Mouse (Mus musculus) splenic B cell, adult 2 months (primary cell): ENCODE data around the gene Rsph10b.
"Not testable (repeated sequence)": the region's sequence is repeated elsewhere in the genome, so short reads cannot be mapped to it uniquely, and the experiment has no call there.

Experiments
- DNase-seq: peaks from one replicate; pipeline ENCODE4 v3.0.0-alpha.2; 2011; ENCODE audit warnings: low read depth, low spot score
- H3K27me3 ChIP-seq: 2 replicates; pipeline ENCODE4 v1.6.1; 2012; ENCODE audit warnings: mild to moderate bottlenecking, low read length, moderate library complexity, mixed read lengths; ENCODE audit not compliant: control insufficient read depth, poor library complexity, insufficient read depth, severe bottlenecking
- H3K36me3 ChIP-seq: 2 replicates; pipeline ENCODE4 v1.6.1; 2012; ENCODE audit warnings: mild to moderate bottlenecking, low read length, moderate library complexity, mixed read lengths; ENCODE audit not compliant: control insufficient read depth, poor library complexity, insufficient read depth, severe bottlenecking

Rsph10b gene

GRCm38 (mm10) chr5:143993260-143993659 is 60.4 kb downstream of the Rsph10b start:
- no peak for DNase-seq
- H3K36me3 ChIP-seq, result peaks cover 23% of the 10 kb centered on the region
- H3K27me3 ChIP-seq, result no peaks in the 10 kb centered on the region

- H3K36me3 ChIP-seq, result peaks cover 23% of the 10 kb centered on the region
- no peak for DNase-seq
- no peaks in the 10 kb centered on the region for H3K27me3 ChIP-seq
Observed at GRCm38 (mm10) chr5:143993849-143994248, 61.0 kb downstream of the Rsph10b start.

DNA sequence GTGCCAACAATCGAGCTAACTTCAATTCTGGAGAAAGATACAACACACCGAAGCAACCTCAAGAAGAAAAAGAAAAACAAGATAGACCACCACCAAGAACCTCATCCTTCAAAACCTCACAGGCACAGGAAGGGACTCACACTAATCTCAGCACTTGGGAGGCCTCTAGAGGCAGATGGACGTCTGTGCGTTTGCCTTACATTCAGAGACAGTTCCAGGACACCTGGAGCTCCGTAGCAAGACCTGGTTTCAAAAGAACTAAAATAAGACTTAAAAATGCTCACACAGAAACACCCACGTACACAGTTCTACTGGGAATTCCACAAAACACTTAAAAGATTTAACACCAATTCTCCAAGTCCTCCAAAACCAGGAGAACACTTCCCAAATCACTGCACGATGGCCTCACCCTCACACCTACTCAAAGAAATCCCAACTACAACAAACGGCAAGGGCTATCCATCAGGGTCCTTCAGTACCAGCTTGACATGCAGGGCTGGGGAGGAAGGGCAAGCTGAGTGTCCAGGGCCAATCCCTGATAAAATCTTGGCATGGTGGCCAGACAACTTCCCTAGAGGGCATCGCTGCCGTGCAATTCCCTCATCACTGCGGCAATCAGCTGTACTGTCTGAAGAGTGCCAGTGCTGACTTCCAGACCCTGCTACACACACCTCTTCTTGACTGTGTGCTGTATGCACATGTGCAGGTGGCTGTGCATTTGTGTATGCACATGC is 62.0 kb downstream of the Rsph10b start:
- H3K27me3 ChIP-seq, result no peaks in the 10 kb centered on the region
- peaks cover 21% of the 10 kb centered on the region for H3K36me3 ChIP-seq
- no peak for DNase-seq

GRCm38 (mm10) chr5:143999409-143999808 is 66.6 kb downstream of the Rsph10b start:
- H3K36me3 ChIP-seq, result peaks cover 10% of the 10 kb centered on the region
- DNase-seq, result no peak

GRCm38 (mm10) chr5:144002461-144003192 is 69.8 kb downstream of the Rsph10b start:
- Histone ChIP-seq H3K36me3 (peaks cover 9% of the 10 kb centered on the region), H3K27me3 (no peaks in the 10 kb centered on the region)
- peak; percentile 78 for DNase-seq

More at GRCm38 (mm10) chr5:143999409-143999808, 66.6 kb downstream of the Rsph10b start:
- no peaks in the 10 kb centered on the region for H3K27me3 ChIP-seq

GRCm38 (mm10) chr5:144013366-144014134 is 80.7 kb downstream of the Rsph10b start:
- not testable (repeated sequence) for H3K27me3 ChIP-seq, H3K36me3 ChIP-seq
- peak; percentile 51 for DNase-seq

- DNase-seq, result peak; percentile 85
- Histone ChIP-seq H3K36me3 (peaks cover 7% of the 10 kb centered on the region), H3K27me3 (no peaks in the 10 kb centered on the region; the same call in 1 of the 2 replicates)
Observed at GRCm38 (mm10) chr5:144014551-144015311, 81.9 kb downstream of the Rsph10b start, which contains the start of gene Ccz1. TSS of gene Ccz1 (minus strand) at chr5:144014877.

DNA sequence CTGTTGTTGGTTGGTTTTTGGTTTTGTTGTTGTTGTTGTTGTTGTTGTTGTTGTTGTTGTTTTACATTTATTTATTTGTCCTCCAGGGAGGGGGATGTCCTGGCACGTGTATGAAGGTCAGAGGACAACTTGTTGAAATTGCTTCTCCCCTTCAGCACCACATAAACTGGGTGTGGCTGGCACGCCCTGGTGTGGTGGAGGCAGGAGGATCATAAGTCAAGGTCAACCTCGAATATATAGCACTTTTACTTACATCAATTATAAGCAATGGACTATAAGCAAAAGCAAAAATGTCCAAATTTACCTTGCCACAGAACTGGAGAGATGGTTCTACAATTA is 82.4 kb downstream of the Rsph10b start:
- no peak for DNase-seq
- H3K27me3 ChIP-seq, result no peaks in the 10 kb centered on the region; the same call in 1 of the 2 replicates
- H3K36me3 ChIP-seq, result peaks cover 7% of the 10 kb centered on the region

- H3K27me3 ChIP-seq, result no peaks in the 10 kb centered on the region; the same call in 1 of the 2 replicates
Observed at GRCm38 (mm10) chr5:144015845-144016244, 83.0 kb downstream of the Rsph10b start.

DNA sequence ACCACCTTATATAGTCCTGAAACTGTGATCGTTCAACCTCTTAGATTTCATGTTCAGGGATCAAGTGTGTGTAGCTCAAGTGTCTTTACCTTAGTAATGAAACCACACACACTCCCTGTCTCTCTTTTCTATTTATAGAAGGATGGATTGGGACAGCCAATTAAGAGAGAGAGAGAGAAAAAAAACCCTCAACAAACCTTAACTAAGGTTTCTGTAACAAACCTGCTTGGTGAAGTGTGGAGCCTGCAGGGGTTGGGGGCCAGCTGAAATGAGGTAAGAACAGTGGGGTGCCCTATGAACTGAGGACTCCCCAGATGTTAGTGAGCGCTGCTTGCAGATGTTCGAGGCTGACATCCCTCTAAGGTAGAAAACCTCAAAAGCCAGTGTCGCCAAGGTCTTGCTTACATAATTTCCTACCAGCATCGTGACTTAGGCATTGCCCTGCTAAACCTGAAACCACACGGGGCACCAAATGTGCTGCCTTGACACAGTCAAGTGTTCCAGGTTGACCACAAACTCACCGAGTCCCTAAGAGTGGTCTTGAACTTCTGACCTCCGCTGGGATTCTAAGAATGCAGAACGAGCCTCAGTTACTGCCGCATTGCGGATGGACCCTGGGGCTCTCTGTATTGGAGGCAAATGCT is 93.9 kb downstream of the Rsph10b start, which contains the start of gene Ocm:
TSS of gene Ocm (minus strand) at position 51 of the 644 bp plus-strand sequence.
- Histone ChIP-seq H3K27me3 (no peaks in the 10 kb centered on the region; the same call in 1 of the 2 replicates), H3K36me3 (no peaks in the 10 kb centered on the region)
- DNase-seq, result no peak

More at GRCm38 (mm10) chr5:144015845-144016244, 83.0 kb downstream of the Rsph10b start:
- H3K36me3 ChIP-seq, result peaks cover 3% of the 10 kb centered on the region
- no peak for DNase-seq

- no peak for DNase-seq
- Histone ChIP-seq H3K27me3 (no peaks in the 10 kb centered on the region), H3K36me3 (no peaks in the 10 kb centered on the region)
Observed at GRCm38 (mm10) chr5:144032491-144032890, 99.7 kb downstream of the Rsph10b start.

- H3K27me3 ChIP-seq, result no peaks in the 10 kb centered on the region
- H3K36me3 ChIP-seq, result no peaks in the 10 kb centered on the region
- DNase-seq, result no peak
Observed at GRCm38 (mm10) chr5:144034567-144034966, 101.7 kb downstream of the Rsph10b start.
